Comparison of ENCODE assay signal across 8 mouse cellular contexts in the genomic region with DNA sequence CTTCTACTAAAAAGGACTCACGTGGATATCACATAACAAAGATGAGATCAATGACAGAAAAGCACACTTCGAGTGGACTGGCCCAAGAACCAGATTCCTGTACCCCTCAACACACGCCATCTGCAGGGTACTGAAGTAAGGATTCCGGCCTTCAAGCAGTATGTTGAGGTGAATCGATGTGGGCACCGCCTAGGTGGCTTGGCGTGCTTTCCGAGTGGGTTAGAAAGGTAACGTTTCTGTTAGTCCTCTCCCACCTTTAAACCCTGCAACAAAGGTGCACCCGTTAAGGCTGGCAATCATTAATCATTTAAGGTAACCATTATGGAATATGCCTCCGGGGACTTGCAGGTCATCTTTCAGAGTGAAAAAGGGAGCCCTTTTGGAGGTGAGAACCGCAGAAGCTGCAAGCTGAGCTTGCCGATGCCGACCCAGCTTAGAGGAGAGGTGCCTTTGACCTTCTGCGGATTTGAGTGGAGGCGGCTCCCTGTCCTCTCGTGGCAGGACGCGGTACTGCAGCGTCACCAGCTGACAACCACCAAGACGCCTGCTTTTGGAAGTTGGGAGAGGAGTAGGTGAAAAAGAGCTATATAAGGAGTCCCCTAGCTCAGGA. TPM values are rescaled to one million over a fixed set of nuclear protein-coding genes. Genes with fewer than 3 reads are reported as not detected.
DNase-seq lines count a peak whose midpoint lies in the region; ATAC-seq lines count a peak whose summit lies in the region.

No protein-coding gene starts in this region.

- H3K4me3 ChIP-seq in hindbrain, embryonic 14.5 days (replicated peaks; ENCODE audit: low read length), result no peak overlapping the region

- no peak overlapping the region for H3K27ac ChIP-seq in hindbrain, embryonic 14.5 days

- no peak for ATAC-seq in hindbrain, embryonic 14.5 days (ENCODE audit: low FRiP score)

- H3K9ac ChIP-seq in hindbrain, embryonic 14.5 days, result no peak overlapping the region

- peaks cover 13% of the 10 kb centered on the region; the same call in 1 of the 2 replicates for H3K27me3 ChIP-seq in hindbrain, embryonic 14.5 days (ENCODE audit: control insufficient read depth, insufficient read depth, low read length)

- no peaks in the 10 kb centered on the region for H3K9me3 ChIP-seq in hindbrain, embryonic 14.5 days (ENCODE audit: control insufficient read depth, low read length)

- no peaks in the 10 kb centered on the region for H3K36me3 ChIP-seq in hindbrain, embryonic 14.5 days (replicated peaks; ENCODE audit: control insufficient read depth, insufficient read depth)

- H3K4me1 ChIP-seq in hindbrain, embryonic 14.5 days (replicated peaks; ENCODE audit: control insufficient read depth, insufficient read depth, low read length), result no peaks in the 10 kb centered on the region

- peak overlapping the region; percentile 28 for H3K4me2 ChIP-seq in hindbrain, embryonic 14.5 days (replicated peaks)

- peak; percentile 94 for DNase-seq in ZHBTc4 (ENCODE audit: low read depth, low spot score)
- DNase-seq in cerebellum, postnatal 4 days (ENCODE audit: low spot score in 2 of 2), result peak; percentile 71 to 87
- DNase-seq in frontal cortex, postnatal 36 days (ENCODE audit: low spot score in 2 of 2), result peak; percentile 64 to 67
- DNase-seq in hindbrain, embryonic 14.5 days (ENCODE audit: low spot score), result peak; percentile 82
- peak; percentile 70 to 72 for DNase-seq in layer of hippocampus, postnatal 36 days
- peak; percentile 85 to 90 for DNase-seq in lung, postnatal 4 days
- peak; percentile 79 for DNase-seq in right cerebral cortex, adult 18-20 months
- DNase-seq in urinary bladder, adult 2 months (ENCODE audit: low spot score), result peak; percentile 70

- WGBS in hindbrain, embryonic 14.5 days, result 15% methylated on average over 21 of the region's 21 CpGs

RNA-seq across cellular contexts. Expression of a gene that starts 1.6 kb away (rescaled TPM):
- polyA plus RNA-seq in hindbrain, embryonic 14.5 days (2014; fragmentation: Nextera tagmentation; extraction: Ambion mirVana), result 5.4 and 5.7 TPM in 2 replicates
- total RNA-seq in layer of hippocampus, postnatal 36 days (2021), result 1 to 10 TPM; 8.6 to 8.9 TPM
- 29.4 and 34.6 TPM in 2 replicates for polyA plus RNA-seq in urinary bladder, adult 2 months (2012; rRNA removed)

RNA-seq across cellular contexts. Expression of a gene that starts 35.9 kb away (rescaled TPM):
- polyA plus RNA-seq in hindbrain, embryonic 14.5 days (2014; fragmentation: Nextera tagmentation; extraction: Ambion mirVana), result 3.2 and 3.3 TPM in 2 replicates
- total RNA-seq in layer of hippocampus, postnatal 36 days (2021), result 10 to 100 TPM; 41.1 to 41.7 TPM
- polyA plus RNA-seq in urinary bladder, adult 2 months (2012; rRNA removed), result 35.3 and 37.5 TPM in 2 replicates
